Mouse (Mus musculus) liver, adult 2 months (tissue): ENCODE measurements around the gene Frmpd4.

Experiments
- CTCF ChIP-seq: fragments of 200-500 bp; IDR thresholded peaks from 2 replicates; pipeline ENCODE4 v1.5.1; 2011; ENCODE audit warnings: low read depth, low read length, control low read depth
- POLR2A ChIP-seq: fragments of 200-500 bp; IDR thresholded peaks from 2 replicates; pipeline ENCODE4 v1.6.1; 2011; ENCODE audit warnings: low read length, control low read depth; ENCODE audit not compliant: insufficient read depth; ENCODE audit errors: extremely low read depth

DNA sequence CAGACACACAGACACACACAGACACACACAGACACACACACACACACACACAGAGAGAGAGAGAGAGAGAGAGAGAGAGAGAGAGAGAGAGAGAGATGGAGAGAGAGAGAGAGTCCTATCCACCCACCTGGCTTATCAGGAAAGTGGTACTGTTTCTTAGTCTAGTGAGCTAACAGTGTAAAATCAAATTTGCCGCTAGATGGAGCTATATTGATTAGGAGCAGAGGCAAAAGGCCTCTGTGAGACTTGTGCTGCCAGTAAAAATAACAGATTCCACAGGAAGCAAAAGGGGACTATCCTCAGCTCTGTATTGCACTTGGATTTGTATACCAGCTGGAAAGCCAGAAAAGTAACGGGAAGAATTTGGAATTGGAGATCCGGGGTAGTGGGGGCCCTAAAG, 161.6 kb downstream of the Frmpd4 start:
- TF ChIP-seq CTCF (no peak), POLR2A (no peak)
